Mouse (Mus musculus): ENCODE measurements around the gene Gnat1. TPM values are rescaled to one million over a fixed set of nuclear protein-coding genes. Genes with fewer than 3 reads are reported as not detected.

Gene Gnat1
- not detected in 2 replicates for polyA plus RNA-seq (2012; rRNA removed)

DNA sequence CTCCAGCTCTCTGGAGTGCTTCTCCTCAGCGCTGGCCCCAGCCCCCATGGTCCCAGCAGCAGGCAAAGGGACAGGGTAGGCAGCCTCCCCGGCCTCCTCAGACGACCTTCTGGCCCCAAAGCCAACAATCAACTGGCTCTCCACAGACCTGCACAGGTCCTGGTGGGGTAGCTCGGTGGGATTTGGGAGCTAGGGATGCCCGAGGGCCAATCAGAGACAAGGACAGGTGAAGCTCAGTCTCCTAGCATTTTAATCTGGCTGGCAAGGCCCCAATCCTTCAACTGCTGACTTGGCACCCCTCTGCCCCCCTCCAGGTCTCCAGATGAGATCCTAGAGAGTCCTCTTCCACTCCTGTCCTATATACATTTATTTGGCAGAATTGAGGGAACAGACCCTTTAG lies at the start of gene Gnat1:
Gnat1 (minus strand) TSS at position 212 of the 400 bp plus-strand sequence.
- Histone ChIP-seq H3K27me3 (ENCODE audit: control insufficient read depth, insufficient read depth, low read length) (0 out of 2 replicates have a peak, but pooled peaks cover 6% of the 10 kb centered on the region), H3K27ac (ENCODE audit: insufficient read depth, low read length) (no peak within 1 kb of the TSS), H3K4me1 (ENCODE audit: control insufficient read depth, insufficient read depth, insufficient read length) (no peaks in the 10 kb centered on the region), H3K36me3 (ENCODE audit: control insufficient read depth, insufficient read depth, low read length) (no peaks in the 10 kb centered on the region), H3K4me3 (ENCODE audit: extremely low read depth, insufficient read depth, insufficient read length) (no peak within 1 kb of the TSS)
- DNase-seq (ENCODE audit: low read depth in 1 of 2, low spot score in 2 of 2): no peak
- TF ChIP-seq POLR2A (IDR thresholded peaks at IDR 0.05; ENCODE audit: low read depth, low read length): no peak
- TF ChIP-seq CTCF (IDR thresholded peaks at IDR 0.05; ENCODE audit: extremely low read depth, insufficient read depth, insufficient read length, insufficient replicate concordance): no peak
- WGBS: 72% methylated on average over 5 of the region's 5 CpGs

DNA sequence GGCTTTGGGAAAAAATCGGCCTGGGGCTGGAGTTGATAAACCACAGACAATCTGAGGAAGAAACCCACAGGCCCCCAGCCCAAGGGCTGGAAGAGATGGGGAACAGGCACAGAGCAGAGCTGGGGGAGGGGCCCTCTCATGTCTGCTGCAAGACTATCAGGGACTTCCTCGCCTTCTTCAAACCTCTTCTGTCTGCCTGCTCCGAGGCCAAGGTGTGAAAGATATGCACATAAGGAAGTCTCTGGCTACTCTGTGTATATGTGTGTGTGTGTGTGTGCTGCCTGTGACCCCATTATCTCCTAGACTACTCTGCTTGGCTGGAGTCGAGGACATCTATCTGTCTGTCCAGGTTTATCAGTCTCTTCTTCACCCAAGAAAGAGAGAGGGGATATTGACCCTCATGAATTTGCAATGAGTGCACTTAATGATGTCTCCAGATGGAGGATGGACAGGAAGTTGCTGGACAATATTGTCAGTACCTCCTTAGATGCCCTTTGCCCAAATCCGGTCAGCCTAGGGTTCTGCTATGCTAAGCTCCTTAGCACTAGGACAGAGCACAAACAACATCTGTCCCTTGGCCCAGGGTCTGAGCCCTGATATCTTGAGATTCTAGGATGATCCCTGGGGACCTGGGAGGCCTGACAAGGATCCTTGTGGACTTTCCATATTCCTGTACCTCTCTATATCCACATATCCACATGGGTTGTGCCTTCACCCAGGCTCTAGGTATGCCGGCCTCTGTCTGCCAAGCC lies 49.6 kb upstream of the Gnat1 start:
- peaks cover 4% of the 10 kb centered on the region; the same call in 1 of the 2 replicates for H3K4me1 ChIP-seq (ENCODE audit: control insufficient read depth, insufficient read depth, insufficient read length)
- no peak for TF ChIP-seq POLR2A (IDR thresholded peaks at IDR 0.05; ENCODE audit: low read depth, low read length)
- no peak for TF ChIP-seq CTCF (IDR thresholded peaks at IDR 0.05; ENCODE audit: extremely low read depth, insufficient read depth, insufficient read length, insufficient replicate concordance)
- H3K36me3 ChIP-seq (ENCODE audit: control insufficient read depth, insufficient read depth, low read length): no peaks in the 10 kb centered on the region
- no peaks in the 10 kb centered on the region for H3K27me3 ChIP-seq (ENCODE audit: control insufficient read depth, insufficient read depth, low read length)
- WGBS: 66% methylated on average over 6 of the region's 6 CpGs
- H3K27ac ChIP-seq (ENCODE audit: insufficient read depth, low read length): no peak overlapping the region
- no peak overlapping the region for H3K4me3 ChIP-seq (ENCODE audit: extremely low read depth, insufficient read depth, insufficient read length)
- DNase-seq (ENCODE audit: low read depth in 1 of 2, low spot score in 2 of 2): no peak

DNA sequence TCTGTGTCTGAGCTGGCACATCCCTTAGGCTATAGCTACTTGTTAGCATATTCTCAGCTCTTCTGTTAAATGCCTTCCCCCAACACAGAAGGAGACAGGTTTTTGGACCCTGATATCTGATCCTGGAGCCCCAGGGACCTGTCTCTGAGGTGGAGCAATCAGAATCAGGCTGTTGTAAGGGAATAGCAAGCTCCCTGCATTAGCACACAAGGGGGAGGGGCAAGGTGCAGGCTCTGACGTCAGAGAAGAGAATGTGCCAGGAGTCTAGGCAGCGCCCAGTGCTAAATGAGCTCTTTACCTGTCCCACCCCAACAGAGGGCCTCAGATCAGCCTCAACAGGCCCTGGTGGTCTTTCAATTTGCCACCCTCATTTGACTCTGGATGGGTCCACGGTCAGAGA lies 47.5 kb upstream of the Gnat1 start:
- TF ChIP-seq POLR2A (IDR thresholded peaks at IDR 0.05; ENCODE audit: low read depth, low read length): no peak
- no peak for TF ChIP-seq CTCF (IDR thresholded peaks at IDR 0.05; ENCODE audit: extremely low read depth, insufficient read depth, insufficient read length, insufficient replicate concordance)
- DNase-seq (ENCODE audit: low read depth in 1 of 2, low spot score in 2 of 2): no peak
- H3K4me1 ChIP-seq (ENCODE audit: control insufficient read depth, insufficient read depth, insufficient read length): peaks cover 8% of the 10 kb centered on the region; the same call in 1 of the 2 replicates
- no peak overlapping the region for H3K27ac ChIP-seq (ENCODE audit: insufficient read depth, low read length)
- no peaks in the 10 kb centered on the region for H3K36me3 ChIP-seq (ENCODE audit: control insufficient read depth, insufficient read depth, low read length)
- no peaks in the 10 kb centered on the region for H3K27me3 ChIP-seq (ENCODE audit: control insufficient read depth, insufficient read depth, low read length)
- 74% methylated on average over 3 of the region's 3 CpGs for WGBS
- H3K4me3 ChIP-seq (ENCODE audit: extremely low read depth, insufficient read depth, insufficient read length): no peak overlapping the region

DNA sequence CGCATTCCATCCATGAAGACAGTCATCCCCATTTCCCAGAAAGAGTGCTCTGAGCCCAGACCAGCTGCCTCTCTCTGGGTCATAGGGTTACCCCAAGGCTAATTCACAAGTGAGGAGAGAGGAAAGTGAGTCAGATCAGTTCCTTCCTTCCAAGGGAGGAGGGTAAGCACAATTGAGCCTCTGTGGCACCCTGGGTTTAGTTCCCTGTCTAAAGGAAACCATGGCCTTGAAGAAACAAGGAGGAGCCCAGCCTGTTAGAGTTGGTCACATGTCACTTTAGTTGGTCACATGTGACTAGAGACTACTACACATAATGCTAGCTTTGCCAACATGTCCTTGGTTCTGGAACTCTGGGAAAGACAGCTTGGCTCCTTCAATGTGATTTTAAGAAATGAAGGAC lies 45.3 kb upstream of the Gnat1 start:
- TF ChIP-seq CTCF (IDR thresholded peaks at IDR 0.05; ENCODE audit: extremely low read depth, insufficient read depth, insufficient read length, insufficient replicate concordance): no peak
- TF ChIP-seq POLR2A (IDR thresholded peaks at IDR 0.05; ENCODE audit: low read depth, low read length): no peak
- Histone ChIP-seq H3K27me3 (ENCODE audit: control insufficient read depth, insufficient read depth, low read length) (no peaks in the 10 kb centered on the region), H3K36me3 (ENCODE audit: control insufficient read depth, insufficient read depth, low read length) (no peaks in the 10 kb centered on the region), H3K27ac (ENCODE audit: insufficient read depth, low read length) (peak overlapping the region; percentile 30), H3K4me3 (ENCODE audit: extremely low read depth, insufficient read depth, insufficient read length) (no peak overlapping the region), H3K4me1 (ENCODE audit: control insufficient read depth, insufficient read depth, insufficient read length) (peaks cover 8% of the 10 kb centered on the region; the same call in 1 of the 2 replicates)
- 90% methylated on average over 1 of the region's 1 CpGs for WGBS
- no peak for DNase-seq (ENCODE audit: low read depth in 1 of 2, low spot score in 2 of 2)

DNA sequence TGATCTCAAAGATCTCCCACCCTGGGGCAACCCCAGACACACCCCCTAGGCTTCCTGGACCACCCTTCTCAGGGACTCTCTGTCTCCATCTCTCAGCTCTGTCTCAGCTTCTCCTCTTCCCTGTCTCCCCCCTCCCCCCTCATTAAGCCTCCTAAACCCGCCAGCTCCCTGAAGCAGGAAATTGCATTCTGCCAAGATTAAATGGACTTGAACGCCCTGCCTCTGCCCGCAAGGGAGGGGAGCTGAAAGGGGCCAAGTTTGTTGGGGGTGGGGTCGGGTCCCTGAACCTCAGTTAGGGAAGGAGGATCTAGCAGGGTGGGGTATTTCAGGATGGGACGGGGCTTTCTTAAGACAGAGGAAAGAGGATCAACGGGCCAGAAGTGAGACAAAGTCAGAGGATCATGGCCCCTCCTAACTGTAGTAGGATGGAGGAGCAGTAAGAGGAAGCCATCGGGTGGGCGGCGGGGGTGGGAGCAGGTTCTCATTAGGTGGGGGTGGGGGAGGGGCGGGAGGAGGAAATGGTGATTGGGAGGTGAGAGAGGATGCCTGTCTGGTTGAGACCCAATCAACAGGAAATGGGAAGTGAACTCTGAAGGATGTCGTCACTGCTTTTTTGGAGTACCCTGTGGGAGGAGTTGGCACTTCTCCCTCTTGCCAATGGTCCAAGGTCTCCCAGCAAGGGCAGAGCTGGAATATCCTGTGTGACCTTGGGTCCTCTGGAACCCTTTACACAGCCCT lies 44.5 kb upstream of the Gnat1 start:
- Histone ChIP-seq H3K4me3 (ENCODE audit: extremely low read depth, insufficient read depth, insufficient read length) (no peak overlapping the region), H3K4me1 (ENCODE audit: control insufficient read depth, insufficient read depth, insufficient read length) (peaks cover 8% of the 10 kb centered on the region; the same call in 1 of the 2 replicates), H3K27ac (ENCODE audit: insufficient read depth, low read length) (peak overlapping the region; percentile 32; the same call in 1 of the 2 replicates), H3K36me3 (ENCODE audit: control insufficient read depth, insufficient read depth, low read length) (no peaks in the 10 kb centered on the region), H3K27me3 (ENCODE audit: control insufficient read depth, insufficient read depth, low read length) (no peaks in the 10 kb centered on the region)
- WGBS: 2% methylated on average over 11 of the region's 11 CpGs
- DNase-seq (ENCODE audit: low read depth in 1 of 2, low spot score in 2 of 2): no peak
- TF ChIP-seq CTCF (IDR thresholded peaks at IDR 0.05; ENCODE audit: extremely low read depth, insufficient read depth, insufficient read length, insufficient replicate concordance) (no peak), POLR2A (IDR thresholded peaks at IDR 0.05; ENCODE audit: low read depth, low read length) (no peak)

DNA sequence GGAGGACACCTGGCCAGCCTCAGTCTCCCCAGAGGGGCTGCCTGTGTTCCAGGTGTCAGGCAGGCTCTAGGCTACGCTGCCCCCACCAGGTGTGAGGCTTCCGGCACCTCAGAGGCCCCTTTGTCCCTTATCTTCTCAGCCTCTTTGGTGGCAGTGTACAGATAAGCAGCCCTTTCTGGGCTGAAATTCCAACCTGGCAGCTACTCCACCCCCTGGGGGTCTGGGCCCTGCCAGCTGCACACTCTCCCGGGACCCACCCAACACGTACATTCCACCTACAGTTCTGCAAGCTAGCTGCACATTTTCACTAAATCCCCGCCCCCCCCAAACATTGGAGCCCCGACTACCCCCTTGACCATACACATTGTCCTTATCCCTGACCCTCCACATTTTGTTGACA lies 43.8 kb upstream of the Gnat1 start:
- Histone ChIP-seq H3K4me1 (ENCODE audit: control insufficient read depth, insufficient read depth, insufficient read length) (peaks cover 8% of the 10 kb centered on the region; the same call in 1 of the 2 replicates), H3K4me3 (ENCODE audit: extremely low read depth, insufficient read depth, insufficient read length) (no peak overlapping the region), H3K27me3 (ENCODE audit: control insufficient read depth, insufficient read depth, low read length) (no peaks in the 10 kb centered on the region), H3K27ac (ENCODE audit: insufficient read depth, low read length) (no peak overlapping the region), H3K36me3 (ENCODE audit: control insufficient read depth, insufficient read depth, low read length) (no peaks in the 10 kb centered on the region)
- no peak for DNase-seq (ENCODE audit: low read depth in 1 of 2, low spot score in 2 of 2)
- 72% methylated on average over 6 of the region's 6 CpGs for WGBS
- no peak for TF ChIP-seq CTCF (IDR thresholded peaks at IDR 0.05; ENCODE audit: extremely low read depth, insufficient read depth, insufficient read length, insufficient replicate concordance)
- TF ChIP-seq POLR2A (IDR thresholded peaks at IDR 0.05; ENCODE audit: low read depth, low read length): no peak

Data from spleen, adult 2 months (tissue).